Mouse (Mus musculus): ENCODE measurements around the gene Slc30a4.
A peak's percentile ranks its signal among the peaks of the same experiment; 100 is the strongest.

Gene Slc30a4

DNA sequence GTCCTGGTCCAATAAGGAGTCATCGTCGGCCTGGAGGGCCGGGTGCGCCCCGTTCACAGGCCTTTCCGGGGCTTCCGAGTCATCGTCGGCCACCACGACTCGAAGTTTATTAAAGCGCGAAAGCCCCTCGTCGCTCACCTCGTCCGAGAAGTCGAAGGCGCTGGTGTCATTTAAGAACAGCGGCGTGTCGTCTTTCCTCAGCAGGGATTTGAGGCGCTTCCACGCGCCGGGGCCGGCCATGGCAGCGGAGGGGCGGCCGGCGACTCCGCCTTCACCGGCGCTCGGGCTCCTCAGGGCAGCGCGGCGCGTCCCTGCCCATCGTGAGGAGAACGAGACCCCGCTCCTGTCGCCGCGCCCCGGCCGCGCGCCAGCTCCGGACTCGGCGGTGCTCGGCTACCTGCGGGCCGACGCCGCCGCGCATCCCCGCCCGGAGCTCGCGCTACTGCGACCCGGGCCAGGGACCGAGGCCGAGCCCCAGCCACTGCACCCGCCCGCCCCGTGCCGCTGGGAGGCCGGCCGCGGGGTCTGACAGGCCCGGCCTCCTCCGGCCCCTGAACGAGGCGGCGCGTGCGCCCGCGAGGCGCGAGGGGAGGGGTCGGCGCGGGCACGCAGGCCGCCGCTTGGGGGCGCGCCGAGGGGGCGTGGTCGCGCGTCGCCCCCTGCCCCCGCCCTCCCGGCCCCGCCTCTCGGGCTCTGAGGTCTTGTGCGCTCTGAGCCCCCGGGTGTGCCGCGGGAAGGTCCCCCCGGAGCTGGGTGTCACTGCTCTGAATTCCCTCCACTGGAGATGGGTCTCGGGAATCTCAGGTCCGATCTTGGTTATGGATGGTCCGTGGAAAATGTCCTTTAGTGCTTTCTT lies at the start of gene Slc30a4:
TSS of gene Slc30a4 (minus strand) at position 483 of the 856 bp plus-strand sequence.
- DNase-seq (ENCODE audit: low spot score in 2 of 2), result peak; percentile 74 to 83

DNA sequence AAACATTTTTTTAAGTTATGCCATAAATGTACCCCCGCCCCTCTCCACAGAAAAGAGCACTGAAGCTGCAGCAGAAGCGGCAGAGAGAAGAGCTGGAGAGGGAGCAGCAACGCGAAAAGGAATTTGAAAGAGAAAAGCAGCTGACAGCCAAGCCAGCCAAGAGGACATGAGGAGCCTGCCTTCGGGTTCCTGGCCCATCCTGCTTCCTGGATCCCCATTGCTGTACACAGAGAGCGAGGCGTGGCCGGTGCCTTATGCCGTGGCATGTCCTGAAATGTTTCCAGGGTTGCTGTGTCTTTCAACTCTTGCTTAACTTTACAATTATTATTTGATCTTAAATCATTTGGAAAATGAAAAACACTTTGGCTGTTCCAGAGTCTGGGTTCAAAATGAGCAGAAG lies 44.0 kb upstream of the Slc30a4 start:
- DNase-seq (ENCODE audit: low spot score in 2 of 2), result no peak

- no peak for DNase-seq (ENCODE audit: low spot score in 2 of 2)
Observed at GRCm38 (mm10) chr2:122739023-122739422, 36.6 kb upstream of the Slc30a4 start.

DNA sequence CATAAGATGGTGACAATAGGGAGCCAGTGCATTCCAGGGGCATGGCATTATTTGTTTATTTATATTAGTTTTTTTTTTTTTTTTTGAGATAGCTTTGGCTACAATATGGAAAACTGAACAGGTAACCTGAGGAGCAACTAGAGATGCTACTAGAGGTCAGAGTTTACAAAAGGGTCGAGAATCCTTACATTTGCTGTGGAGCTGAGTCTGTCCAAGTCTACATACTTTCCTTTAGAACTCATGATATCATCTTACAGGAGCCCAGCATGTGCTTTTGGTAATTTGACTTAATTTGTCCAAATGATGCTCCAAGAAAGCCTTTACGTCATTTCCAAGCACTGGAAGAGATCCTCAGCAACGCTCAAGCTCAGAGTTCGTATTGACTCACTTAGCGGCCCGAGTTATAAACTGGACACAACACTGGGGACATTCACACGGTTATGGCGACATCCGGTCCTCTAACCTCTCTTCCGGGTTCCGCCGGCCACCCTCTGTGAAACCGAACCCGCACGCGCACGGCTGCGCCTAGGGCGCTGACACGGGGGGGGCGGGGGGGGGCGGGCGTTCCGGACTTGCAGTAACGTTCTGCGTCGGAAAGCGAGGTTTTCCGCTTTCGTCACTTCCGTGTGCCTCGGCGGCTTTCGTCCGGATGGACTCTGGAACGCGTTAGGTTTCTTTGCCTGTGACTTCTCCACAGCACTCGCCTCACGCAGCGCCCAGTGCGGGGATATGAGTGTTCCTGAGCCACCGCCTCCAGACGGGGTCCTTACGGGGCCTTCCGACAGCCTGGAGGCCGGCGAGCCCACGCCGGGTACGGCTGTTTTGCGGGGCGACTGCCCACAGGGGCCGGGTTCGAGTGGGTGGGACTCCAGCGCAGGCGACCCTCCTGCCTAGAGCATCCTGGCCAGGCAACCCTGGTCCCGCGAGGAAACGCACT lies 35.7 kb upstream of the Slc30a4 start, which contains the start of gene Bloc1s6:
TSS of gene Bloc1s6 (plus strand) at position 610 of the 937 bp plus-strand sequence.
- DNase-seq (ENCODE audit: low spot score in 2 of 2), result peak; percentile 96

- DNase-seq (ENCODE audit: low spot score in 2 of 2), result no peak
Observed at GRCm38 (mm10) chr2:122731456-122731855, 29.0 kb upstream of the Slc30a4 start.

- DNase-seq (ENCODE audit: low spot score in 2 of 2), result no peak
Observed at GRCm38 (mm10) chr2:122725604-122726003, 23.1 kb upstream of the Slc30a4 start.

- no peak for DNase-seq (ENCODE audit: low spot score in 2 of 2)
Observed at GRCm38 (mm10) chr2:122720564-122720963, 18.1 kb upstream of the Slc30a4 start.

DNA sequence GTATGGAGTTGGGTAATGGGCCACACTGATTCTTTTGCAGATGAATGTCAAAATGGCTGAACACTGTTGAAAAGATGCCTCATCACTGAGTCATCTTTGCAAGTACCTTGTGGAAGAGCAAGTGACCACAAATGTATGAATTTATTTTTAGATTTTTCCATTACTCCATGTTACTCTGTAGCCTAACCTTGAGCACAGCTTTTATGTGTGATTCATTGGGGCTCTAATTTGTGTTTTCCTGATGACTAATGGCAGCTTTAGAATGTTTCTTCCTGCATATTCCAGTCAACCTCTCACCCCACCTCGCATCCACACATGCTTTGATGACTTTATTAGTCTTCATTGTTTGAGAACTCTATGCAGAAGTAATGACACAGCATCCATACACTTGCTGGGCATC lies 16.8 kb upstream of the Slc30a4 start:
- DNase-seq (ENCODE audit: low spot score in 2 of 2), result no peak

DNA sequence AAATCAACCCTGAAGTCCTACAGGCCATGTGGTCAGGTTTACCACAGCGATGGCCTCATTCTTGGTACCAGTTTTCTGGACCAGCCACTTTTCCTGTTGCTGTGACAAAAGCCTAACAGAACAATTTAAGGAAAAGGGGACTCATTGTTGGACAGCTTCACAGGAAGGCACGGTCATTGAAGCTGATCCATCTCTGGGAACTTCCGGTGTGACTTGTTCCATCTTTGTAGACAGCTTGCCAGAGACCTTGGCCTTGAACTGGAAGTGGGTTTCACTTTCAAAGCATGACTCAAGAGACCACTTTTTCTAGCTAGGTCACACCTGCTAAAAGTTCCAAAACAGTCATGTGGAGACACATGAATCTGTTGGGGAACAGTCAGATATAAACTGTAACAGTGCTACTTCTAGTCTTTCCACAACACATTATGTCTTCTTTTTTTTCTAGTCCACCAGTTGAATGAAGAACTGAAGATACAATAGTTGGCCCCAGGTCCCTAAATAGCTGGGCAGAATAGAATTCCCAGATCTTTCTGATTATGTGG lies 13.9 kb upstream of the Slc30a4 start:
- DNase-seq (ENCODE audit: low spot score in 2 of 2), result no peak

DNA sequence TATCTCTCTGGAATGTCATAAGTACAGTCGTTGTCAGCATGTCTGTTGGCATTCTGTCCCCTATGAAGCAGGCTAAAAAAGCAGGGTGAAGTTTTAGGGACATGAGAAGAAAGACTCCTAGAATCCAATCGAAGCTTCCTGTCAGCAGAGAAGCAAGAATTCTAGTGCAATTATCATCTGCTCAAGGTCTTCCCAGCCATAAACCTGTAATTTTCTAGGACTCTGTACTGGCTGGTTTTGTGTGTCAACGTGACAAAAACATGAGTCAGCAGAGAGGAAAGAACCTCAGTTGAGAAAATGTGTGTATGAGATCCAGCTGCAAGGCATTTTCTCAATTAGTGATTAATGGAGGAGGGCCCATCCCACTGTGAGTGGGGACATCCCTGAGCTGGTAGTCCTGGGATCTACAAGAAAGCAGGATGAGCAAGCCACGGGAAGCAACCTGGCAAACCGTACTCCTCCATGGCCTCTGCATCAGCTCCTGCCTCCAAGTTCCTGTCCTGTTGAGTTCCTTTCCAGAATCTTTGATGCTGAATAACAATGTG lies 12.8 kb upstream of the Slc30a4 start:
- no peak for DNase-seq (ENCODE audit: low spot score in 2 of 2)

- no peak for DNase-seq (ENCODE audit: low spot score in 2 of 2)
Observed at GRCm38 (mm10) chr2:122712848-122713247, 10.4 kb upstream of the Slc30a4 start.

- DNase-seq (ENCODE audit: low spot score in 2 of 2), result no peak
Observed at GRCm38 (mm10) chr2:122711911-122712310, 9.4 kb upstream of the Slc30a4 start.

- DNase-seq (ENCODE audit: low spot score in 2 of 2), result no peak
Observed at GRCm38 (mm10) chr2:122709156-122709555, 6.7 kb upstream of the Slc30a4 start.

DNA sequence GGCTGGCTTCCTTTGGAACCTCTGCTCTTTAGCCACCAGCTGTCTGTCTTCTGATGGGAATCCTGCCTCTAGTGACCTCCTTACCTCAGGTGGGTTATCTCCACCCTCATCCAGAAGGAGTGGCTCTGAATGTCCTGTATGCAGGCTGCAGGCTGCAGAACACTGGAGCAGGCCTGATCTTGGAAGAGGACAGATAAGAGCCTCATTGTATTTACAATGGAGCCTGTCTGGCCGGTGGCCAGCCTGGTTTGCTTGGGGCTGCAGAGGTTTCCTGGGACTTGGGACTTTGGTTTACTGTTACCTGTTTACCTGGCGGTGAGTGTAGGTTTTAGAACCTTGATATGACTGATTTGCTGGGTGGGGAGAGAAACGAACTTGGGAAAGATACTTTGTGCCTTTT lies 5.6 kb upstream of the Slc30a4 start:
- no peak for DNase-seq (ENCODE audit: low spot score in 2 of 2)

- no peak for DNase-seq (ENCODE audit: low spot score in 2 of 2)
Observed at GRCm38 (mm10) chr2:122704572-122704971, 2.1 kb upstream of the Slc30a4 start.

DNA sequence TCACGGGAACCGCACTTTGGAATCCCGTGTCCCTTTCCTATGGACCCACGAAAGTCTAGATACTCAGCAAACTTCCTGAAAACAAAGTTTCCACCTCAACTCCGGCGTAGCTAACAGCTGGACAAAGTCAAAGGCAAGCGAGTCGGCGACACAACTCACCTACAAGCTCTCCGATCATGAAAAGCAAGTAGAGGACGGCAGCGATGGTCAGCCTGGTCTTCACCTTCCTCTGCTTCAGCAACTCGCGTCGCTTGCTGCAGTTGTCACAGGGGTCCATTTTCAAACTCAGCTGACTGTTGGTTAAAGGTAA lies 637 bp downstream of the Slc30a4 start:
- no peak for DNase-seq (ENCODE audit: low spot score in 2 of 2)

DNA sequence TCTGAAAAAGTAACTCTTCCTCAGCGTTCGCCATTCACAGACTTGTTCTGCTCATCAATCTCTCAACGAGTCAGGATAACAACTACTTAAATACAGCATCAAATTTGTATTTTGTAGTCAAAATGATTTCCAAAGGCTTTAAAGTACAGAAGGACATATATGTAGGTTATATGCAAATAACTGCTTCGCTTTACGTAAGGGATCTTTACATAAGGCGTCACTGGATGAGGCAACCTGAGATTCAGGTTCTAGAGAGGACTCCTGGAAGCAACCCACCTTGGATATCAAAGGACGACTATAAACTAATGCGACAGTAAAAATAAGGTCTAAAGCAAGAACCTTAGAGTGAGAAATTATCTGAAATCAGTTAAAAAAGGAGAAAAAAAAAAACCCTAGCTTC lies 1.5 kb downstream of the Slc30a4 start:
- no peak for DNase-seq (ENCODE audit: low spot score in 2 of 2)

DNA sequence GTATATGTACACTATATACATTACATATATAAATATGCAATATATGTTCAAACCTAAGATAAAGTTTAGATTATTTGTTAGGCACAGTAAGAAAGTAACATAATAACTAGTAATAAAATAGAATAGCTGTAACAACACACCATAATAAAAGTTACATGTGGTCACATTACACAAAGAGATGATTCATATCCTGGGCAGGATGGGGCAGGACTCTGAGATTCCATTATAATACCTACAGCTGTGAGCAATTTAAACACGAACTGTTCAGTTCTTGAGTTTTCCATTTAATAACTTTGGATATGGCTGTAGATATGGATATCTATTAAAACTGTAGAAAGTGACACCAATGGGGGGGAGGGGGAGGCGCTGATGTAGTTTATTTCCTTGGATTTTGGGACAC lies 4.9 kb downstream of the Slc30a4 start:
- DNase-seq (ENCODE audit: low spot score in 2 of 2), result no peak

GRCm38 (mm10) chr2:122686665-122687064 lies 15.8 kb downstream of the Slc30a4 start:
- DNase-seq (ENCODE audit: low spot score in 2 of 2), result no peak

GRCm38 (mm10) chr2:122683641-122684040 lies 18.8 kb downstream of the Slc30a4 start:
- no peak for DNase-seq (ENCODE audit: low spot score in 2 of 2)

- DNase-seq (ENCODE audit: low spot score in 2 of 2), result no peak
Observed at GRCm38 (mm10) chr2:122682520-122682919, 19.9 kb downstream of the Slc30a4 start.

Measured in right cerebral cortex, postnatal 10 days (tissue).